Mouse (Mus musculus): ENCODE measurements around the gene Aptx. TPM values are rescaled to one million over a fixed set of nuclear protein-coding genes. Genes with fewer than 3 reads are reported as not detected.

The Aptx gene
- 10 to 100 TPM; 30.5 to 44.1 TPM for polyA plus RNA-seq (2017; shearing (Covaris generic))

- peak; percentile 93 for ATAC-seq
Measured at GRCm38 (mm10) chr4:40702797-40703709, at the start of gene Aptx. Aptx (minus strand) TSS chr4:40703194.

GRCm38 (mm10) chr4:40735351-40735750, 32.4 kb upstream of the Aptx start:
- no peak for ATAC-seq

- ATAC-seq, result no peak
Measured at GRCm38 (mm10) chr4:40731262-40731661, 28.3 kb upstream of the Aptx start.

GRCm38 (mm10) chr4:40727247-40727646, 24.3 kb upstream of the Aptx start:
- ATAC-seq, result no peak

GRCm38 (mm10) chr4:40725554-40725953, 22.6 kb upstream of the Aptx start:
- no peak for ATAC-seq

- ATAC-seq, result no peak
Measured at GRCm38 (mm10) chr4:40725141-40725540, 22.1 kb upstream of the Aptx start.

- ATAC-seq, result peak; percentile 39
Measured at GRCm38 (mm10) chr4:40722687-40723460, 19.9 kb upstream of the Aptx start.

GRCm38 (mm10) chr4:40722011-40722666, 19.1 kb upstream of the Aptx start, which contains the start of gene Dnaja1:
Dnaja1 (plus strand) TSS chr4:40722150.
- peak; percentile 78 for ATAC-seq

- peak; percentile 49 for ATAC-seq
Measured at GRCm38 (mm10) chr4:40720910-40721309, 17.9 kb upstream of the Aptx start.

- ATAC-seq, result no peak
Measured at GRCm38 (mm10) chr4:40717141-40717540, 14.1 kb upstream of the Aptx start.

- ATAC-seq, result no peak
Measured at GRCm38 (mm10) chr4:40703710-40704275, 799 bp upstream of the Aptx start.

- no peak for ATAC-seq
Measured at GRCm38 (mm10) chr4:40701796-40702195, 1.2 kb downstream of the Aptx start.

- ATAC-seq, result no peak
Measured at GRCm38 (mm10) chr4:40700216-40700615, 2.8 kb downstream of the Aptx start.

GRCm38 (mm10) chr4:40697059-40697458, 5.9 kb downstream of the Aptx start:
- no peak for ATAC-seq

- no peak for ATAC-seq
Measured at GRCm38 (mm10) chr4:40691100-40691499, 11.9 kb downstream of the Aptx start.

GRCm38 (mm10) chr4:40683306-40683705, 19.7 kb downstream of the Aptx start:
- ATAC-seq, result no peak

- no peak for ATAC-seq
Measured at GRCm38 (mm10) chr4:40682359-40682758, 20.6 kb downstream of the Aptx start.

GRCm38 (mm10) chr4:40681908-40682307, 21.1 kb downstream of the Aptx start:
- ATAC-seq, result no peak

GRCm38 (mm10) chr4:40680250-40680860, 22.6 kb downstream of the Aptx start:
- peak; percentile 97 for ATAC-seq

GRCm38 (mm10) chr4:40677132-40677531, 25.9 kb downstream of the Aptx start:
- ATAC-seq, result no peak

GRCm38 (mm10) chr4:40676338-40676737, 26.7 kb downstream of the Aptx start:
- no peak for ATAC-seq

- ATAC-seq, result no peak
Measured at GRCm38 (mm10) chr4:40673526-40673925, 29.5 kb downstream of the Aptx start.
